Mouse (Mus musculus) embryo, embryonic 10 days (tissue): ENCODE data around the gene Sema3g.

Experiments used
- DNase-seq: peaks from one replicate; pipeline ENCODE4 v3.0.0-alpha.2; 2015; ENCODE audit warnings: low spot score

Gene Sema3g

GRCm38 (mm10) chr14:31272164-31272563 lies 54.5 kb downstream of the Sema3g start:
- DNase-seq: peak; percentile 85
